Mouse (Mus musculus) mature B cell (primary cell): ENCODE data around the gene Cd93.

ENCODE experiments used
- in situ Hi-C: fragments of 300-500 bp; cut with MboI; formaldehyde crosslinking; loops from 2 replicates; pipeline ENCODE4 v1.14.3; 2019

Gene Cd93

DNA sequence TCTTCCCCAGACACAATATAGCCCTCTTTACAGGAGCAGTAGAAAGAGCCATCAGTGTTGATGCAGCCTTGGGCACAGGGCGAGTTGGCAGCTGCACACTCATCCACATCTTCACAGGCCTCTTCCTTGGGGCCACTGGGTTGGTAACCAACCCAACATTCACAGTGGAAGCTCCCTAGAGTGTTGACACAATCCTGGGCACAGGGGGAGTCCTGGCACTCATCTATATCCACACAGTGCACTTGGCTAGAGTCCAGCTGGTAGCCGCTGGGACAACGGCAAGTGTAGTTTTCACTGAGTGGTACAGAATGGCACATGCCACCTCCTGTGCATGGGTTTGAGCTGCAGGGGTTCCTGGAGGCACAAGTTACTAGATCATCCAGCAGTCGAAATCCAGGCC lies 1.2 kb downstream of the Cd93 start:
- in situ Hi-C loops: no loop called here

DNA sequence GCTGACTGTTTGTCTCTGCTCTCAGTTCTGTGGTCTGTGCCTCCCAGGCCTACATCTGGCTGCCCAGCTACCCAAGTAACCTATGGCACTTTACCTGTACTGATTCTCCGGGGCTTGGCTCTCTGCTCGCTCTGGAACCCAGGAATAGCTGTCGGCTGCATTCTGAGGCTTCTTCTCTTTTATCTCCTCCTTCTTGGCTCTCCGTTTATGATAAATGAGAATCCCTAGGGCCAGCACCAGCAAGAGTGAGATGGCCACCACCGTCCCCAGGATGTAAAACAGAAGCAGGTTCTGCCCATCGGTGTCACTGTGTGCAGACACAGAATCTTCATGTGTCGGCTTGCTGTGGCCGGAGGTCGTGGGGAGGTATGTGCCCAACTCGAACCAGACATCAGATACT lies 1.9 kb downstream of the Cd93 start:
- in situ Hi-C loops: no loop called here

- in situ Hi-C loops: loop anchor here (5.0 kb wide), 1 partner anchor 48 kb away; no protein-coding TSS in a partner anchor
These were observed 3.6 kb downstream of the Cd93 start for GRCm38 (mm10) chr2:148439691-148440276.

DNA sequence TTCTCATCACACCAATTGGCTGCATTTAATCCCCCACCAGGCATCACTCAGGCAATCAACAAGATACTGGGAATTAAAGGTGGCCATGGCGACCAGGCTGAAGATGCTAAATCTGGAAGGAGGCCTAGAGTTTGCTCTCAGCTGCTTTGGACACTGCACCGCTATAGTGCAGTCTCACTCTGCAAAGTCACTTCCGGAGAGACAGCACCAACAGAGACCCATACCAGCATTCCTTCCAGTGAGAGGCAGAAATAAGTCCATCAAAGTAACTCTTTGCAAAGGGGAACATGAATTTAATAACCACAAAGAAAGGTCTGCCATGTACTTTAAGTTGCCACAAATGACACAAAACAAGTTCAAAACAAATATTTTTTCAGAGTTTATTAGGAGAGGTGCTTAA lies 7.1 kb downstream of the Cd93 start:
- in situ Hi-C loops: loop anchor here (5.0 kb wide), 1 partner anchor 51 kb away; no protein-coding TSS in a partner anchor

- in situ Hi-C loops: no loop called here
These were observed 11.0 kb downstream of the Cd93 start for GRCm38 (mm10) chr2:148432346-148432745.

- in situ Hi-C loops: no loop called here
These were observed 12.4 kb downstream of the Cd93 start for GRCm38 (mm10) chr2:148430941-148431340.

DNA sequence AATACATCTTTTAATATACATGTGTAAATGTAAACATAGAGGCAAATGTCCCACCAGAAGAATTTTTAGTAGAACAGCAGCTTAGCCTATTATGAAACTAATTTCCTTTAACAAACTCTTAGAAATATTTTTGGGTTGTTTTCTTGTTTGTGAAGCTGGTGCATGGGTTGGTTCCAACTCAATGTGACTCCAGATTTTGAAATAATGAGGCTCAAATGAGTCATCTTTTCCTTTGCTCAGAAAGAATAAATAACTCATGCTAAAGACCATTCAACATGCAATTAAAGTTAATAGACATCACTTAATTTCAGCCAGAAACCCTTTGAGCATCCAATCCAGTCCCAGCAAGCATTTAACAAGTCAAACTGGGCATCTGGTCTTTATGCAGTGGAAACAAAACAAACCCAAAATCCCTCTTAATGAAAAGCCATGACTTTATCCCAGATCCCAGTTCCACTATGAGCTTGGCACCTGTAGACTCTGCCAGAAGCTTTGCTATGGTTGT lies 14.3 kb downstream of the Cd93 start:
- in situ Hi-C loops: no loop called here

GRCm38 (mm10) chr2:148428523-148428922 lies 14.8 kb downstream of the Cd93 start:
- in situ Hi-C loops: no loop called here

GRCm38 (mm10) chr2:148427553-148427952 lies 15.8 kb downstream of the Cd93 start:
- in situ Hi-C loops: no loop called here

GRCm38 (mm10) chr2:148425709-148426382 lies 17.5 kb downstream of the Cd93 start:
- in situ Hi-C loops: no loop called here

GRCm38 (mm10) chr2:148421706-148422105 lies 21.7 kb downstream of the Cd93 start:
- in situ Hi-C loops: no loop called here

GRCm38 (mm10) chr2:148421112-148421511 lies 22.3 kb downstream of the Cd93 start:
- in situ Hi-C loops: no loop called here

- in situ Hi-C loops: no loop called here
These were observed 23.6 kb downstream of the Cd93 start for GRCm38 (mm10) chr2:148419776-148420175.

GRCm38 (mm10) chr2:148419151-148419550 lies 24.2 kb downstream of the Cd93 start:
- in situ Hi-C loops: no loop called here

- in situ Hi-C loops: loop anchor here (10.0 kb wide), 1 partner anchor 165 kb away; no protein-coding TSS in a partner anchor
These were observed 33.5 kb downstream of the Cd93 start for GRCm38 (mm10) chr2:148409821-148410220.

- in situ Hi-C loops: loop anchor here (10.0 kb wide), 1 partner anchor 166 kb away; no protein-coding TSS in a partner anchor
These were observed 34.2 kb downstream of the Cd93 start for GRCm38 (mm10) chr2:148409141-148409540.

GRCm38 (mm10) chr2:148408761-148409120 lies 34.6 kb downstream of the Cd93 start:
- in situ Hi-C loops: loop anchor here (10.0 kb wide), 1 partner anchor 166 kb away; no protein-coding TSS in a partner anchor

- in situ Hi-C loops: loop anchor here (10.0 kb wide), 1 partner anchor 167 kb away; no protein-coding TSS in a partner anchor
These were observed 35.2 kb downstream of the Cd93 start, which contains the start of gene Thbd for GRCm38 (mm10) chr2:148407870-148408760. Gene Thbd, minus strand, starts transcription at chr2:148408188.

DNA sequence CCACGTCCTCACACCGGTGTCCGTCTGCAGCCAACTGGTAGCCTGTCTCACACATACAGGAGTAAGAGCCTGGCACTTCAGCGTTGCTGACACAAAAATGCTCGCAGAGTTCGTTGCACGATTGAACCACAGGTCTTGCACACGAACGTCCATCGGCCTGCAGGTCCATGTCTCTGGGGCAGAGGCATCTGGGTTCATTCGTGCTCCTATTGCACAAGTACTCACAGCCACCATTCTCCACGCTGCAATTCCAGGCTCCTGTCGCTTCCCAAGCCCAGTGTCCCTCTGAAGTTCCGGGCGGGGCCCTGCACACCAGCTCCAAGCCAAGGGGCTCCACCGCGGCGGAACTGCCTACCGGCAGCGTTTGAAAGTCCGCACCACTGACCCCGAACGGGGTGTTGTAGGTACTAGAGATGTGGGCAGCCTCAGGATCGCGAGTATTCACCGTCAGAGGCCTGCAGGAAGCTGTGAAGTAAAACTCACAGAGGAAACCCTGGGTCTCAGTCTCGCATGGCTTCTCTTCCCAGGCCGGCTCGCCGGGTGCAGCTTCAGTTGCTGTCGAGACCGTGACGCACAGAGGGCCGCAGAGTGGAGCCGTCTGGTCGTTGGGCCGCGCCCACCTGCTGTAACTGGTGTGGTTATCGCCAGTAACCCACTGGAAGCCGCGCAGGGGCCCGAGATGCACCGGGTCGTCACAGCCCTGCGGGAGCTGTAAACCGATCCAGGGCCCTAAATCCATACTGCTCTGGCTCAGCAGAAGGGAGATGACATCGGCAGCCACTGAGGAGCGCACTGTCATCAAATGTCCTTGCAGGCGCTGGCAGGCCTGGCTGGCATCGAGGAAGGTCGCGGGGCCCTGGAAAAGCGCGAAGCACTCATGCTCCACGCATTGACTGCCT lies 36.1 kb downstream of the Cd93 start:
- in situ Hi-C loops: loop anchor here (10.0 kb wide), 1 partner anchor 168 kb away; no protein-coding TSS in a partner anchor

DNA sequence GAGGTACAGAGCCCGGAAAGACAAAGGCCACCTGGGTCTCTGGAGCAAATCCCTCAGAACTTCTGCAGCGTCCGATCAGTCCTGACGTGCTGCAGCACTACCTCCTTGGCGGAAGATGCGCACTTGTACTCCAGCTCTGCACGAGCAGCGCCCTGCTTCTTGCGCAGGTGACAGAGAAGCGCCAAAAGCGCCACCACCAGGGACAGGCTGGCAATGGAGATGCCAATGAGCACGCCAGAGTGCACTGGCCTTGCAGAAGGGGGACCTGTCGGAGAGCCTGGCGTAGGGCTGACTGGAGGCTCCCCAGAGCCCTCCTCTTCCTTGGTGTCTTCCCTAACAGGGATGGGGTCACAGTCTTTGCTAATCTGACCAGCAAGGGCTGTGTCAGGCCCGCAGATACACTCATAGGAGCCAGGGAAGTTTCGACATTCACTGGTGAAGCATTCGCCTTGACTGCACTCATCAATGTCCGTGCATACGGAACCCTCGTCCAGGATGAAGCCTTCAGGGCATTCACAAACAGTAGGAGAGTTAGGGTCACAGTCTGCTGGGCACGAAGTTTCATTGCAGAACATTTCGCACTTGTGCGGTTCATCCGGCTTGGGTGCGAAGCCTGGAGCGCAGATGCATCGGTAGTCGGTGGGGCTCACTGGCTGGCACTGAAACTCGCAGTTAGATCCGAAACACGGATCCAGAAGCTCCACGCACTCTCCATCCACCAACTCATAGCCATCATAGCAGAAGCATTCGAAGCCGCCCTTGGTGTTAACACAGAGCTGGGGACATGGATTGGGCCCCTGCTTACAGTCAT lies 37.0 kb downstream of the Cd93 start:
- in situ Hi-C loops: loop anchor here (10.0 kb wide), 1 partner anchor 168 kb away; no protein-coding TSS in a partner anchor
